Mouse (Mus musculus) megakaryocyte, embryonic 14.5 days (primary cell): ENCODE results near the gene Mrps18c.

ENCODE experiments used
- FLI1 ChIP-seq: IDR thresholded peaks from 2 replicates; pipeline ENCODE4 v1.6.1; 2012; ENCODE audit warnings: low read length, inconsistent platforms, mixed read lengths
- GATA1 ChIP-seq: IDR thresholded peaks from 3 replicates; pipeline ENCODE4 v1.6.1; 2012; ENCODE audit warnings: mixed read lengths, low read length, inconsistent platforms, borderline replicate concordance

- TF ChIP-seq GATA1 (no peak), FLI1 (no peak)
These were observed 19.9 kb downstream of the Mrps18c start for GRCm38 (mm10) chr5:100818341-100818740.
